Mouse (Mus musculus) bone marrow, adult 2 months (tissue): ENCODE data around the gene Ttc25.

Experiments used
- CTCF ChIP-seq: fragments of 200-500 bp; IDR thresholded peaks from 2 replicates; pipeline ENCODE4 v1.5.1; 2011; ENCODE audit warnings: low read length, control low read depth; ENCODE audit not compliant: control insufficient read depth, insufficient read depth
- POLR2A ChIP-seq: fragments of 200-500 bp; IDR thresholded peaks from 2 replicates; pipeline ENCODE4 v1.6.1; 2011; ENCODE audit warnings: low read depth, mild to moderate bottlenecking, control low read depth, low read length, borderline replicate concordance; ENCODE audit not compliant: control insufficient read depth

GRCm38 (mm10) chr11:100518188-100518591, 27.2 kb upstream of the Ttc25 start:
- TF ChIP-seq CTCF (no peak), POLR2A (no peak)
